In genomic region chr17:47630678-47631065, GRCm38 (mm10) we compare ENCODE assay signal across 8 mouse cellular contexts. TPM values are rescaled to one million over a fixed set of nuclear protein-coding genes. Genes with fewer than 3 reads are reported as not detected.
DNase-seq lines count a peak whose midpoint lies in the region; ATAC-seq and TF ChIP-seq lines count a peak whose summit lies in the region.

TSS of gene Usp49 (plus strand) at chr17:47630690.

- TF ChIP-seq POLR2A in bone marrow macrophage, adult 2 months (IDR thresholded peaks at IDR 0.05; ENCODE audit: borderline replicate concordance, low read depth, low read length), result no peak

- peak within 1 kb of the TSS; percentile 82 for H3K4me2 ChIP-seq in forebrain, embryonic 15.5 days (replicated peaks)

- no peaks in the 10 kb centered on the region for H3K79me2 ChIP-seq in macrophage (ENCODE audit: inconsistent target)

- H3K27ac ChIP-seq in bone marrow macrophage, adult 2 months (ENCODE audit: insufficient read depth, low read depth, low read length), result peak within 1 kb of the TSS; percentile 33; the same call in 1 of the 2 replicates
- peak within 1 kb of the TSS; percentile 98 for H3K27ac ChIP-seq in forebrain, embryonic 15.5 days (replicated peaks)
- peak within 1 kb of the TSS; percentile 35 for H3K27ac ChIP-seq in macrophage

- under 1% methylated on average over 3 of the region's 3 CpGs for WGBS in forebrain, embryonic 15.5 days
- 4% methylated on average over 3 of the region's 3 CpGs for WGBS in macrophage (ENCODE audit: missing documents)

- ATAC-seq in forebrain, embryonic 15.5 days (replicated peaks), result no peak

- peaks cover 8% of the 10 kb centered on the region; the same call in 1 of the 2 replicates for H3K4me1 ChIP-seq in bone marrow macrophage, adult 2 months (ENCODE audit: control insufficient read depth, insufficient read depth, low read length)
- peaks cover 40% of the 10 kb centered on the region for H3K4me1 ChIP-seq in forebrain, embryonic 15.5 days

- no peak for TF ChIP-seq CTCF in bone marrow macrophage, adult 2 months (IDR thresholded peaks at IDR 0.05; ENCODE audit: low read depth, low read length)

- no peaks in the 10 kb centered on the region for H3K27me3 ChIP-seq in forebrain, embryonic 15.5 days

- no peak for DNase-seq in layer of hippocampus, postnatal 14 days (ENCODE audit: low spot score in 2 of 2)
- no peak for DNase-seq in layer of hippocampus, adult 9-10 months (ENCODE audit: low spot score)
- no peak for DNase-seq in gastrocnemius, postnatal 10 days
- DNase-seq in adrenal gland, postnatal 25 days, result no peak
- no peak for DNase-seq in embryo, embryonic 10 days (ENCODE audit: low spot score)

- H3K9ac ChIP-seq in forebrain, embryonic 15.5 days (replicated peaks), result peak within 1 kb of the TSS; percentile 86

- H3K9me3 ChIP-seq in forebrain, embryonic 15.5 days, result no peaks in the 10 kb centered on the region

- peak within 1 kb of the TSS; percentile 93 for H3K4me3 ChIP-seq in bone marrow macrophage, adult 2 months (ENCODE audit: insufficient read depth, low read length)
- H3K4me3 ChIP-seq in forebrain, embryonic 15.5 days, result peak within 1 kb of the TSS; percentile 83
- H3K4me3 ChIP-seq in macrophage (ENCODE audit: inconsistent target), result peak within 1 kb of the TSS; percentile 78

- 0 out of 2 replicates have a peak, but pooled peaks cover 3% of the 10 kb centered on the region for H3K36me3 ChIP-seq in forebrain, embryonic 15.5 days
- no peaks in the 10 kb centered on the region for H3K36me3 ChIP-seq in macrophage (ENCODE audit: inconsistent target)

RNA-seq across cellular contexts. Expression of gene Usp49, which starts in this region (rescaled TPM):
- total RNA-seq in layer of hippocampus, postnatal 14 days (2021), result 10 to 100 TPM; 12.2 to 13.1 TPM
- 7.3 and 8.6 TPM in 2 replicates for polyA plus RNA-seq in bone marrow macrophage, adult 2 months (2012; ENCODE audit: insufficient read depth, insufficient read length, missing spikeins)
- polyA plus RNA-seq in forebrain, embryonic 15.5 days (2015; fragmentation: Nextera tagmentation; extraction: Ambion mirVana), result 10.7 and 11.1 TPM in 2 replicates
- 10 to 100 TPM in 17 of 26 experiments, 1 to 10 TPM in 9; 6.8 to 24.0 (median 14.7) TPM for total RNA-seq in macrophage (2018; cell fraction: chromatin; rRNA removed)
- total RNA-seq in macrophage (2018; cell fraction: cytosol; rRNA removed), result 1 to 10 TPM in 25 of 26 experiments, under 1 TPM in 1; 0.96 to 4.4 (median 2.4) TPM
- total RNA-seq in macrophage (2018; cell fraction: nucleus; rRNA removed), result 10 to 100 TPM in 9 of 26 experiments, 1 to 10 TPM in 17; 3.0 to 17.2 (median 8.8) TPM
- 2.3 to 3.1 TPM (median 2.7 TPM) in 3 replicates for polyA plus RNA-seq in macrophage (2018)
- total RNA-seq in gastrocnemius, postnatal 10 days (2021), result 1 to 10 TPM; 4.6 to 4.9 TPM
- 8.8 and 9.3 TPM in 2 replicates for total RNA-seq in adrenal gland, postnatal 25 days (2021)

Comparison
In these comparisons a context has a peak if more than half of its experiments do, and no peak if none do; other contexts are left out.
1. H3K27ac ChIP-seq: peak in every context shown above with its lines; median percentile 98 in forebrain, embryonic 15.5 days; 35 in macrophage; 33 in bone marrow macrophage, adult 2 months.